Mouse (Mus musculus) limb, embryonic 14.5 days (tissue): ENCODE measurements around the gene Syne1. TPM values are rescaled to one million over a fixed set of nuclear protein-coding genes. Genes with fewer than 3 reads are reported as not detected.

ENCODE experiments used
- ATAC-seq: fragments of 200-750 bp; cut with Nextera tagmentation; 2 replicates; pipeline ENCODE4 v1.8.0; 2017; ENCODE audit warnings: low read depth, moderate number of reproducible peaks, moderate TSS enrichment; ENCODE audit not compliant: low FRiP score
- DNase-seq: peaks from one replicate; pipeline ENCODE4 v3.0.0-alpha.2; 2015; ENCODE audit warnings: low spot score
- H3K27ac ChIP-seq: fragments of 300-500 bp; sonication (generic); replicated peaks from 2 replicates; pipeline ENCODE4 v1.5.1; 2014; ENCODE audit warnings: low read depth, mild to moderate bottlenecking, low read length, moderate library complexity, mixed read lengths
- H3K27me3 ChIP-seq: fragments of 300-500 bp; sonication (generic); 2 replicates; pipeline ENCODE4 v1.6.1; 2014; ENCODE audit warnings: low read length, mixed read lengths; ENCODE audit not compliant: control insufficient read depth, insufficient read depth
- H3K36me3 ChIP-seq: fragments of 300-500 bp; sonication (generic); 2 replicates; pipeline ENCODE4 v1.6.1; 2014; ENCODE audit warnings: mild to moderate bottlenecking, low read length, moderate library complexity, mixed read lengths; ENCODE audit not compliant: control insufficient read depth, insufficient read depth
- H3K4me1 ChIP-seq: fragments of 300-500 bp; sonication (generic); 2 replicates; pipeline ENCODE4 v1.6.1; 2014; ENCODE audit warnings: antibody characterized with exemption, low read length, mixed read lengths; ENCODE audit not compliant: control insufficient read depth, insufficient read depth
- H3K4me2 ChIP-seq: fragments of 300-500 bp; sonication (generic); replicated peaks from 2 replicates; pipeline ENCODE4 v1.6.1; 2014; ENCODE audit warnings: low read depth, mild to moderate bottlenecking, low read length, moderate library complexity; ENCODE audit not compliant: severe bottlenecking
- H3K4me3 ChIP-seq: fragments of 300-500 bp; sonication (generic); replicated peaks from 2 replicates; pipeline ENCODE4 v1.5.1; 2014; ENCODE audit warnings: low read length
- H3K9ac ChIP-seq: fragments of 300-500 bp; sonication (generic); 2 replicates; pipeline ENCODE4 v1.6.1; 2014; ENCODE audit warnings: mild to moderate bottlenecking, low read depth, low read length, moderate library complexity; ENCODE audit not compliant: severe bottlenecking
- H3K9me3 ChIP-seq: fragments of 300-500 bp; sonication (generic); 2 replicates; pipeline ENCODE4 v1.6.1; 2016; ENCODE audit warnings: low read length; ENCODE audit not compliant: control insufficient read depth
- POLR2A ChIP-seq: fragments of 200-500 bp; IDR thresholded peaks from 2 replicates; pipeline ENCODE4 v1.8.0; 2012; ENCODE audit warnings: inconsistent platforms, mild to moderate bottlenecking, moderate library complexity, borderline replicate concordance; ENCODE audit not compliant: insufficient read depth, insufficient read length; ENCODE audit errors: extremely low read depth
- WGBS: fragments of 180-500 bp; shearing (Covaris S2); extraction: QIAGEN DNeasy Blood & Tissue Kit; methylation state at CpG from one replicate; pipeline ENCODE4 v1.1.7; 2014; 5-methylcytosine and 5-hydroxymethylcytosine counted together
- polyA plus RNA-seq, 2 experiments: library from polyadenylated mRNA; depleted of rRNA in 1 of 2; stranded (reverse) in 1 of 2; unstranded in 1 of 2; fragments of >200 nt; fragmentation: Nextera tagmentation in 1 of 2; extraction: Ambion mirVana in 1 of 2; gene quantifications; 2 replicates each; pipeline versions ENCODE4 v1.2.1 to v1.2.3; 2012 to 2014

The Syne1 gene
- polyA plus RNA-seq, 2 experiments, result 11.0 to 11.3 TPM

GRCm38 (mm10) chr10:5443020-5443419 is 108.3 kb downstream of the Syne1 start:
- Histone ChIP-seq H3K4me2 (no peak overlapping the region), H3K9me3 (no peaks in the 10 kb centered on the region), H3K9ac (no peak overlapping the region), H3K36me3 (no peaks in the 10 kb centered on the region), H3K27ac (no peak overlapping the region), H3K4me1 (no peaks in the 10 kb centered on the region), H3K27me3 (no peaks in the 10 kb centered on the region), H3K4me3 (no peak overlapping the region)
- ATAC-seq, result no peak
- DNase-seq, result no peak
- 89% methylated on average over 2 of the region's 2 CpGs for WGBS
- no peak for TF ChIP-seq POLR2A

- H3K27me3 ChIP-seq, result no peaks in the 10 kb centered on the region
- no peak for DNase-seq
- no peaks in the 10 kb centered on the region for H3K36me3 ChIP-seq
- H3K9ac ChIP-seq, result no peak overlapping the region
- no peaks in the 10 kb centered on the region for H3K9me3 ChIP-seq
- H3K4me1 ChIP-seq, result no peaks in the 10 kb centered on the region
- H3K4me3 ChIP-seq, result no peak overlapping the region
- H3K4me2 ChIP-seq, result no peak overlapping the region
- no peak overlapping the region for H3K27ac ChIP-seq
- WGBS, result 30% methylated on average over 2 of the region's 2 CpGs
- no peak for TF ChIP-seq POLR2A
- ATAC-seq, result no peak
Observed at GRCm38 (mm10) chr10:5439802-5440350, 111.4 kb downstream of the Syne1 start.

- Histone ChIP-seq H3K4me3 (no peak overlapping the region), H3K36me3 (no peaks in the 10 kb centered on the region), H3K9me3 (no peaks in the 10 kb centered on the region), H3K4me2 (no peak overlapping the region), H3K9ac (no peak overlapping the region), H3K27ac (no peak overlapping the region), H3K4me1 (no peaks in the 10 kb centered on the region), H3K27me3 (no peaks in the 10 kb centered on the region)
- WGBS, result 83% methylated on average over 2 of the region's 2 CpGs
- no peak for TF ChIP-seq POLR2A
- ATAC-seq (no peak), DNase-seq (no peak)
Observed at GRCm38 (mm10) chr10:5437766-5438165, 113.5 kb downstream of the Syne1 start.

GRCm38 (mm10) chr10:5423984-5424383 is 127.3 kb downstream of the Syne1 start:
- Histone ChIP-seq H3K9ac (no peak overlapping the region), H3K4me1 (no peaks in the 10 kb centered on the region; the same call in 1 of the 2 replicates), H3K4me3 (no peak overlapping the region), H3K27me3 (no peaks in the 10 kb centered on the region), H3K27ac (no peak overlapping the region), H3K4me2 (no peak overlapping the region), H3K9me3 (no peaks in the 10 kb centered on the region), H3K36me3 (no peaks in the 10 kb centered on the region)
- TF ChIP-seq POLR2A, result no peak
- ATAC-seq, result no peak
- DNase-seq, result no peak
- WGBS, result 52% methylated on average over 4 of the region's 4 CpGs

GRCm38 (mm10) chr10:5415730-5416129 is 135.6 kb downstream of the Syne1 start:
- Histone ChIP-seq H3K36me3 (no peaks in the 10 kb centered on the region), H3K9ac (no peak overlapping the region), H3K4me1 (no peaks in the 10 kb centered on the region), H3K27me3 (no peaks in the 10 kb centered on the region), H3K4me2 (no peak overlapping the region), H3K27ac (no peak overlapping the region), H3K9me3 (no peaks in the 10 kb centered on the region), H3K4me3 (no peak overlapping the region)
- ATAC-seq, result no peak
- no peak for DNase-seq
- WGBS, result 78% methylated on average over 3 of the region's 3 CpGs
- TF ChIP-seq POLR2A, result no peak
